Mouse (Mus musculus): ENCODE measurements around the gene Cd44.

DNA sequence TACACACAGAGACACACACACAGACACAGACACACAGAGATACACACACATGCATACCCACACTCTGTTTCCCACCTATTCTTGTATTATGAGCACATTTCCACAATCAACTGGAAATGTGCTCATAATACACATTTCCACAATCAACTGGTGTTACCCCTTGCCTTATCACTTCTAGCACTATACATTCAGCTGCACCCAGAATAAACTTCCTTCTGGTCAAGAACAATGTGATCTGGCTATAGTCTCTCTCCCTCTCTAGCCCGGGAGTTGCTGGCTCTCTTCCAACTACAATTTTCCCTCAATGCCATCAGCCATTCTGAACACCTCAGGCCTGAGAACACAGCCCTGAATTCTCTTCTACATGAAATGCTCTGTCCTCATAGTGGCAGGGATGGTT is 34.9 kb downstream of the Cd44 start:
- TF ChIP-seq CTCF (IDR thresholded peaks at IDR 0.05; ENCODE audit: low read depth) = no peak
- no peak for TF ChIP-seq EP300 (IDR thresholded peaks at IDR 0.05; ENCODE audit: low read depth)

Measured in heart, postnatal 0 days (tissue).